Mouse (Mus musculus) cerebellum, adult 2 months (tissue): ENCODE measurements around the gene Rif1.

Experiments
- CTCF ChIP-seq: fragments of 200-500 bp; IDR thresholded peaks from 2 replicates; pipeline ENCODE4 v1.5.1; 2011; ENCODE audit warnings: low read depth, mild to moderate bottlenecking, control low read depth, low read length, moderate library complexity, borderline replicate concordance; ENCODE audit not compliant: insufficient read depth
- POLR2A ChIP-seq: fragments of 200-500 bp; IDR thresholded peaks from 2 replicates; pipeline ENCODE4 v1.6.1; 2011; ENCODE audit warnings: low read length, control low read depth, borderline replicate concordance; ENCODE audit not compliant: insufficient read depth

DNA sequence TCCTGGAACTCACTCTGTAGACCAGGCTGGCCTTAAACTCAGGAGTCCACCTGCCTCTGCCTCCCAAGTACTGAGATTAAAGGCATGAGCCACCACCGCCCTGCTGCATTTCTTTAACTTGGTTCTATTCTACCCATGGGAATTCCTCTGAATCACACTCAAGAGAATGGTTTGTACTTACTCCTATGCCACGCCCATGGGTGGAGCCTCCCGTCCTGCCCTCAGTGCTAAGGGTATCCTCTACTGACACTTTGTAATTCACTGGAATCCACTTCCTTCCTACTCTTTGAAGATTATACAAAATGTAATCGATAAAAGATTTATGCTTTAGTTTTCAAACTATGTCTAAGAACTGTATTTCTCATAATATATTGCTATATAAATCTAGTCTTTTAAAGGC, 41.1 kb upstream of the Rif1 start:
- TF ChIP-seq POLR2A (no peak), CTCF (no peak)
